Mouse (Mus musculus): ENCODE measurements around the gene St6gal1. TPM values are rescaled to one million over a fixed set of nuclear protein-coding genes. Genes with fewer than 3 reads are reported as not detected.

St6gal1 gene
- polyA plus RNA-seq, 1 experiment from 2014 or later: 43.5 TPM

DNA sequence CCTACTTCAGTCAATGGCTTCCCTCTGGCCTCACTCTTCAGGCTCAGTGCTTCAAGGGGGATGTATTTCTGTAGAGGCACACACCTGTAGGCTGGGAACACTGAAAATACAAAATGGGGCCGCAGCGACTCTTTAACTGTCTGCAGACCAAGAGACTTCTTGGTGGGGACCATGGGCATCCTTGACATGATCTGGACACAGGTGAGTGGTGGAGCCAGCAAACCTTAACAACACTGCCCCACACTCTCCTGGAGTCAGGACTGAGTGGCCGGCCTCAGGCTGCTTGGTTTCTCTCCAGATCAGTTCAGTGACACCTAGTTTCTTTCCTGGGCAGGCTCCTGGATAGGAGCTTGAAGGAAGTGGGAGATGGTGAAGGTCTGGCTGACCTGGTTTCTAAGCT lies 74.4 kb downstream of the St6gal1 start:
- H3K4me1 ChIP-seq: peaks cover 3% of the 10 kb centered on the region; the same call in 1 of the 2 replicates
- no peaks in the 10 kb centered on the region for H3K27me3 ChIP-seq (replicated peaks)
- no peak overlapping the region for H3K4me3 ChIP-seq
- 98% methylated on average over 3 of the region's 3 CpGs for WGBS
- H3K27ac ChIP-seq: no peak overlapping the region
- no peaks in the 10 kb centered on the region for H3K36me3 ChIP-seq
- no peak for ATAC-seq (ENCODE audit: low FRiP score, low read depth)
- H3K9ac ChIP-seq: no peak overlapping the region
- no peak overlapping the region for H3K4me2 ChIP-seq (replicated peaks)
- H3K9me3 ChIP-seq: no peaks in the 10 kb centered on the region

DNA sequence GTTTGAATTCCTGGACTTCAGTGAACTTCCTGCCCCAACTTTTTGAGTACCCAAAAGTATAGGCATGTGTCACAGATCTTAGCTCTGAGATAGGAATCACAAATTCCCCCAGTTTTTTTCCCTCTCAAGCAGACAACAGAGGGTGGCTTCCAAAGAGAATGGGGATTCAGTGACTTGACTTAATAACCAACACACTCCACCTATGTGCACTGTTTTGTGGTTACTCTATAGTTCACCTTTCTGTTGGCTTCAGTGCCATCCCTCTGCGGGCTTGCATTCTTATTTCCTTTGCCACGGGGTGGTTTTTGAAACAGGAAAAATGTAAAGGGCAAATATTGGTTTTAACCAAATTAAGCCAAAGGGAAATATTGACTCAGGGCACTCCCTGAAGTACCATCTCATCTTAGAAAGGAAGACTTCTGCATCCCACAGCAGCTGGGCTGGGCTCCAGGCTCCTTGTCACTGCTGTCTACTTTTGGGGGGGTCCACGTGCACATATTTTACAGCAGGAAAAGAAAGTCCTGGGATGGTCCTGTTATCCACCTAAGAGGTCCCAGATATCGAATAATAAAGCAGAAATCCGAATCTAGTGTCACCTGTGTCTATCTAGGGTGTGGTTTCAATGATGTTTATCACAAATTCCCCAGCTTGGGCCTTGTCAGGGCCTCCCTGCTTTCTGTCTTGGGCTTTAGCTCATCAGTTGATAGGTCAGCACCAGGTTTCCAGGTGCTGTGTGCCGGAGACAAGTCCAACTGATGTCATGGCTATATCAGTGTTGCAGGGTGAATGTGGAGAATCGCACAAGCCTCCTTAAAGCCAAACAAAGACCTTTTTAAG lies 75.6 kb downstream of the St6gal1 start:
- H3K4me3 ChIP-seq: no peak overlapping the region
- no peak overlapping the region for H3K4me2 ChIP-seq (replicated peaks)
- H3K4me1 ChIP-seq: peaks cover 3% of the 10 kb centered on the region; the same call in 1 of the 2 replicates
- WGBS: 87% methylated on average over 7 of the region's 7 CpGs
- H3K27ac ChIP-seq: no peak overlapping the region
- no peaks in the 10 kb centered on the region for H3K27me3 ChIP-seq (replicated peaks)
- H3K9me3 ChIP-seq: no peaks in the 10 kb centered on the region
- H3K9ac ChIP-seq: no peak overlapping the region
- ATAC-seq (ENCODE audit: low FRiP score, low read depth): no peak
- no peaks in the 10 kb centered on the region for H3K36me3 ChIP-seq

DNA sequence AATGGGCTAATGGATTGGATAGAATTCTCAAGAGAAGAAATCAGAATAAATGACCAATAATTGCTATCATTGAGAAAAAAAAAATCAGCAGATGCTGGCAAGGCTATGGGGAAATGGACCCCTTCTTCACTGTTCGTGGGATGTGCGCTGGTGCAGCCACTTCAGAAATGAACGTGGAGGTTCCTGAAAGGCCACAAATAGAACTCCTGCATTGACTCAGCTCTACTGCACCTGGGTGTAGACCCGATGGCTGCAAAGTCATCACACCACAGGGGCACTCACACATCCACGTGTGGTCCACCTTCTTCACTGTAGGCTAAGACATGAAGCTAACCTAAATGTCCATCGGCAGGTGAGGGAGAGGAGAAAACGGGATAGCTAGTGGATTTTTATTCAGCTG lies 77.2 kb downstream of the St6gal1 start:
- Histone ChIP-seq H3K27ac (no peak overlapping the region), H3K4me2 (replicated peaks) (no peak overlapping the region), H3K27me3 (replicated peaks) (no peaks in the 10 kb centered on the region), H3K4me3 (no peak overlapping the region), H3K4me1 (peaks cover 10% of the 10 kb centered on the region; the same call in 1 of the 2 replicates), H3K36me3 (no peaks in the 10 kb centered on the region), H3K9ac (no peak overlapping the region), H3K9me3 (no peaks in the 10 kb centered on the region)
- 88% methylated on average over 7 of the region's 7 CpGs for WGBS
- no peak for ATAC-seq (ENCODE audit: low FRiP score, low read depth)

DNA sequence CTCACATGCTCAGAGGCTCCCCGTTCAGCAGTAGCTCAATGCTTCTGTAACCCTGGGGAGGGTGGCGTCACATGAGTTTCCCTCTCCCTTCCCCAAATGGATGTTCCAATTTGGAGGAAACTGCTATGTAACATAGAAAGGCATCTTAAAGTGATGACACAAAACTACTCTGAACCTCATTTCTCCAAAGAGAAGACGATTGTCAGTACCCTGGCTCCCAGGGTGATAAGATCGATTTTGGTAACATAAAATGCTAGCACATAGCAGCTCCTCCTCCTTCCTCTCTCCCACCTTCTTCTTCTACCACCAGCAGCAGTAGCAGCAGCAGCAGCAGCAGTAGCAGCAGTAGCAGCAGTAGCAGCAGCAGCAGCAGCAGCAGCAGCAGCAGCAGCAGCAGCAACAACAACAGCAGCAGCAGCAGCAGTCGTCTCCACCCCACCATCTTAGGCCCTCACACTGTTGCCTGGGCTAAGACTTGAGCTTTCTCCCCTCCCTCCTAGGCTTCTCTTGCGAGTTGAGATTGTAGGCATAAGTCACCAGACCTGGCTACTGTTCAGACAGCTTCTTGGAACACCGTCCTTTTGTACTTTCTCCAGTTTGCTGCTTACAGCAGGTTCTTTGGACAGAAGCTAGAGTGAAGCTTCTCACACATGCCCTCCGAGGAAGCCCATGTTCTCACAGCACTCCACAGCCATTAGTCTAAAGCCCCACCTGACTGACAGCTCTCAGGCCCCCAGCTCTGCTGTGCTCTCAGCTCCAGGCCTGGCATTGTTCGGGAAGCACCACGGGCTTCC lies 81.5 kb downstream of the St6gal1 start:
- H3K9me3 ChIP-seq: no peaks in the 10 kb centered on the region
- ATAC-seq (ENCODE audit: low FRiP score, low read depth): no peak
- 69% methylated on average over 10 of the region's 10 CpGs for WGBS
- H3K4me3 ChIP-seq: no peak overlapping the region
- no peaks in the 10 kb centered on the region for H3K27me3 ChIP-seq (replicated peaks)
- no peak overlapping the region for H3K4me2 ChIP-seq (replicated peaks)
- H3K36me3 ChIP-seq: no peaks in the 10 kb centered on the region
- no peak overlapping the region for H3K27ac ChIP-seq
- H3K9ac ChIP-seq: no peak overlapping the region
- H3K4me1 ChIP-seq: peaks cover 21% of the 10 kb centered on the region

DNA sequence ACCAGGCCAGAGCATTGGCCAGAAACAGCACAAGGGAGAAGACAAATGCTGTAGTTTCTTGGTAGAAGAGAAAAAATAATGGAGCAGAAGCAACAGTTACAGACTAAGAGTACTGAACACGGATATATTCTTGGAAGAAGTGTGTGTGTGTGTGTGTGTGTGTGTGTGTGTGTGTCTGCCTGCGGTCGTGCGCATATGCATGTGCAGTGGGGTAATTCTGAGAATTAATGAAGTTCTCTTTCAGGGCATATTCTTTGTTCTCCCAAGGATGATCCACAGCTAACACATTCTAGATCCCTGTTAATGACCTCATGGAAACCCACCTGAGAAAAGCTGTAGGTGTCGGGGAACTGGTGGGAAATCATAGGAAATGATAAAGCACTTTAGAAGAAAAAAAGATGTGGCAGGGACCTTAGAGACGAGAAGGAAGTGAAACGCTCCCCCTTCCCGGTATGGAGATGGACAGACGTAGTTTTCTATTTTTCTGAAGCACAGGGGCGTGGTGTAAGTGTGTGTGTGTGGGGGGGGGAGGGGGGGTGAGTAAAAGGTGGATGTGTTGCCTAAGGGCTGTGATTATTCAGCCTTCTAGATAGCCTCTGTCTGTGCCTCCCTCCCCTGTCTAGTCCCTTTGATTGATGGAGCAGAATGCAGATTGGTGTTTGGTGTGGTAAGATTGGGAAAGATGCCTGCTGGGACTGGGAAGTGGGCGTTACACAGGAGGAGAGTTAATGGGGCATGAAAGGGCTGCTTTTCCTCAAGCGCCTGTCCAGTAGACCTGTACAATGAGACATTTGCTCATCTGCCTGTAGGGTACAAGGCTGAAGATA lies 82.8 kb downstream of the St6gal1 start:
- 37% methylated on average over 12 of the region's 12 CpGs for WGBS
- H3K4me1 ChIP-seq: peaks cover 21% of the 10 kb centered on the region
- no peaks in the 10 kb centered on the region for H3K27me3 ChIP-seq (replicated peaks)
- no peak overlapping the region for H3K4me2 ChIP-seq (replicated peaks)
- no peak overlapping the region for H3K27ac ChIP-seq
- no peaks in the 10 kb centered on the region for H3K9me3 ChIP-seq
- H3K9ac ChIP-seq: no peak overlapping the region
- H3K36me3 ChIP-seq: no peaks in the 10 kb centered on the region
- peak; percentile 83 for ATAC-seq (ENCODE audit: low FRiP score, low read depth)
- H3K4me3 ChIP-seq: no peak overlapping the region

DNA sequence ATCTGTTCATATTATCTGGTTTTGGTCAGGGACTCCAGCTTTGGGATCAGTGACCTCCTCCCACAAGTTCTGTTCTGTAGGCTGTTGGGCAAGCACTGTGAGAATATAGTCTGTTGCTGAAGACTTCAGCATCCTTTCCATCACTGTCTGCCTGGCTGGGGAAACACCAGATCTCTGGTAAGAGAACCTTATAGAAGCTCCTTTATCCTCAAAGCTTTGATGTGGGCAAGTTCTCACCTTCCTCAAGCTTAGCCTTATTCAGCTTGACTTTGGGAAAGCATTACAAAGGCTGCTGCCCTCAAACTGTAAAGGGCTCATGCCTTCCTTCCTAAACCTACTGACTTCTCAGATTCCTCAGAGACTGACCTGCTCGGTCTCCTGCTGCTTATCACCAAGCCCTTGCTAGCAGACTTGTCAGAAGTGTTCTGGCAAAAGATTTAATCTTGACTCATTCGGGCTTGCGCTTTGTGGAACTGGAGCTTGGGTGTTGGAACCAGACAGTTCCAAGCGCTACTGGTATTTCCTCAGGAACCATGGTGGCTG lies 83.5 kb downstream of the St6gal1 start:
- ATAC-seq (ENCODE audit: low FRiP score, low read depth): no peak
- H3K9me3 ChIP-seq: no peaks in the 10 kb centered on the region
- H3K9ac ChIP-seq: no peak overlapping the region
- H3K4me3 ChIP-seq: no peak overlapping the region
- 70% methylated on average over 4 of the region's 4 CpGs for WGBS
- H3K27ac ChIP-seq: no peak overlapping the region
- H3K27me3 ChIP-seq (replicated peaks): no peaks in the 10 kb centered on the region
- no peaks in the 10 kb centered on the region for H3K36me3 ChIP-seq
- no peak overlapping the region for H3K4me2 ChIP-seq (replicated peaks)
- peaks cover 21% of the 10 kb centered on the region for H3K4me1 ChIP-seq

DNA sequence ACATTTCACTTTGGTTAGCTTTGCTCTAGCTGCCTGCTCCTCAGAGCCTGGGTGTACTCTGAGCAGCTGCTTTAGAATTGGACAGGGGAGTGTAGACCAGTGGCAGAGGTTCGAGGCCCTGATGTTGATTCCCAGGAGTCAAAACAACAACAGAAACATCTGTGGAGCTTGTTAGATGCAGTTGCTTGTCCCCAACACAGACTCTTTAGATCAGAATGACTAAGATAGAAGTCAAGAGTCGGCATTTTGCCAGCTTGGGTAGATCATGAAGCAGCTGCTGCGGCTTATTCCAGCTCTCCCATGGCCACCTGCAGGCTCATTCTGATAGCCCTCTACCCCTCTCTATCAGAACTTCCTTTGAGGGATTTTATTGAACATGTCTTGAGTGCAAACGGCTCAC lies 84.5 kb downstream of the St6gal1 start:
- H3K27me3 ChIP-seq (replicated peaks): no peaks in the 10 kb centered on the region
- 74% methylated on average over 4 of the region's 4 CpGs for WGBS
- ATAC-seq (ENCODE audit: low FRiP score, low read depth): no peak
- no peaks in the 10 kb centered on the region for H3K9me3 ChIP-seq
- no peaks in the 10 kb centered on the region for H3K36me3 ChIP-seq
- H3K9ac ChIP-seq: no peak overlapping the region
- no peak overlapping the region for H3K27ac ChIP-seq
- peaks cover 18% of the 10 kb centered on the region for H3K4me1 ChIP-seq
- H3K4me2 ChIP-seq (replicated peaks): no peak overlapping the region
- no peak overlapping the region for H3K4me3 ChIP-seq

DNA sequence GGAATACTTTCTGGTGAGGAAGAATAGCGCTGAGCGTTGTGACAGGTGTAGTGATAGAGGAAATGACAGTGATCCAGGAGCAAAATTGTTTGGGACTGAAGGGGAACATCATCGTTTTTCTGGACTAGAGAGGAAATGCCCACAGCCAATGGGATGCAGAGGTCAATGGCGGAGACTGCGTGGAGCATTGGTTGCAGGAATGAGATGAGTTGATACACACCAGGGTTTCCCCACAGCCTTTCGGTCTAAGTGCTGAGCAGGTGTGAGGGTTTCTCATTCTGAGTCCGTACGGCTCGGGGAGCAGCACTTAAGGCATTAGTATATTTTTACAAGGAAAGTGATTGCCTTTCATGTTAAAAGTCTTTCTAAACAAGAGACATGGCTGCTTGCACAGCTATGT lies 88.1 kb downstream of the St6gal1 start:
- Histone ChIP-seq H3K9ac (no peak overlapping the region), H3K9me3 (0 out of 2 replicates have a peak, but pooled peaks cover 4% of the 10 kb centered on the region), H3K4me1 (peaks cover 8% of the 10 kb centered on the region), H3K27me3 (replicated peaks) (no peaks in the 10 kb centered on the region), H3K36me3 (peaks cover 5% of the 10 kb centered on the region; the same call in 1 of the 2 replicates), H3K4me2 (replicated peaks) (no peak overlapping the region), H3K4me3 (no peak overlapping the region), H3K27ac (no peak overlapping the region)
- WGBS: 95% methylated on average over 9 of the region's 9 CpGs
- no peak for ATAC-seq (ENCODE audit: low FRiP score, low read depth)

DNA sequence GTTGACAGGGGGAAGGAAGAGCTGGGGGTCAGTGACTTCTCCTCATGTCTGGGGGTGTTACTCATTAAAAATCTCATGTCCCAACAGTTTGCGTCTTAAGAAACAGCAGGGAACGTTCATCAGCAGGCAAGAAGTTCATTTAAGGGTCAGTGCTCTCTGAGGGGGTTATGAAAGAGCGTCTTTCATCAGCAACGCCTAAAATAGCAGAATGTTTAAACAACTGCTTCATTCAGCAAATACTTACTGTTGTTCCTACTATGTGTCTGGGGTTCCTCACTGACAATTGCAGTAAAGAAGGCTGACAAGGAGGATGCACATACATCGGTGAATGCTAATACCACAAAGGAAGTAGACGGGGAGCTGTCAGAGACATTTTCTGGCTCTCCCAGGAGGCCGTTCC lies 90.2 kb downstream of the St6gal1 start:
- H3K4me2 ChIP-seq (replicated peaks): no peak overlapping the region
- no peak overlapping the region for H3K9ac ChIP-seq
- H3K27ac ChIP-seq: no peak overlapping the region
- no peaks in the 10 kb centered on the region for H3K4me1 ChIP-seq
- H3K27me3 ChIP-seq (replicated peaks): no peaks in the 10 kb centered on the region
- WGBS: 23% methylated on average over 7 of the region's 7 CpGs
- H3K9me3 ChIP-seq: 0 out of 2 replicates have a peak, but pooled peaks cover 4% of the 10 kb centered on the region
- ATAC-seq (ENCODE audit: low FRiP score, low read depth): no peak
- no peak overlapping the region for H3K4me3 ChIP-seq
- peaks cover 17% of the 10 kb centered on the region for H3K36me3 ChIP-seq

DNA sequence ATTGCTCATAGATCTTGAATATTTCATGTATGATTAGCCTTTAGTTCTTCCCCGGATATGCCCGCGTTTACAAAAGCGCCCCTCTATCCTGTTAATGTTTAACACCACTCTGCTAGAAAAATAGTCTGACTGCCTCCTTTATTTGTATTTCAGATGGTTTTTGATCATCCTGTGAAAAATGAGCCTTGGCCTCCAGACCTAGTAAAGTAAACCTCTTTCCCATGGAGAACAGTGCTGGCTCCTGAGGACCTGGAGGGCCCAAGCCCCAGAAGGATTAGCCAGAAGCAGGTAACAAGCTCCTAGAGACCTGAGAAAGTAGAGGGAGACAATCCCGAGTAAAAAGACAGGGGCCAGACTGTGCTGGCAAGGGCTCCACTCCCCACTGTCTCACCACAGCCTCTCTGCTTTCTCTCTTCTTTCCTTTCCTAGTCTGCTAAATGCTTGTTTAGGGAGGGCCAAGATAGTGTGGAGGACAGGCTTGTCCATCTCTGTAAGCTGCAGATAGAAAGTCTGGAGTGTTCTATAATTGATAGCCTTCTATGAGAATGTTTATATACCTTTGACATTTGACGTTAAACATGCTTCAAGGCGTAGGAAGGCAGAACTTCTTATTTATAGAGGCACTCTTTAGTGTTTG lies 93.0 kb downstream of the St6gal1 start:
- H3K4me3 ChIP-seq: no peak overlapping the region
- 80% methylated on average over 7 of the region's 7 CpGs for WGBS
- 0 out of 2 replicates have a peak, but pooled peaks cover 4% of the 10 kb centered on the region for H3K9me3 ChIP-seq
- H3K27ac ChIP-seq: no peak overlapping the region
- no peak for ATAC-seq (ENCODE audit: low FRiP score, low read depth)
- no peak overlapping the region for H3K9ac ChIP-seq
- no peak overlapping the region for H3K4me2 ChIP-seq (replicated peaks)
- H3K27me3 ChIP-seq (replicated peaks): no peaks in the 10 kb centered on the region
- no peaks in the 10 kb centered on the region for H3K4me1 ChIP-seq
- peaks cover 34% of the 10 kb centered on the region for H3K36me3 ChIP-seq

DNA sequence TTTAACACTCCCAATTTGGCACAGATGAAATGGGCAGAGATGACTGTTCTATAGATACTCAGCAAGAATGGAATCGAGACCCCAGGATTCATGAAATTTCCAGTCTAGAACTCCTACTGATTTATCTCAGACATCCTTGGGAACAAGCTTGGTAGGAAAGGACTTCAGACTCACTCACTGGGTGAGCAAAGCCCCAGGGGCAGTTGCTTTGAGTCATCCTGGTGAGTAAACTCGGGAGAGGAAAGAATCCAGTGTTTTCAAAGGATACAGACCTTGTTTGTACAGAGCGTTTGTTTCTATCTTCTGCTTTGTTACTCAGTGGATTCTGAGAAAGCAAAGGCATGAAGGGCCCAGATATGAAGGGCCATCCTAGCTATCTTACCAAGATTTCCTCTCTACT lies 95.5 kb downstream of the St6gal1 start:
- WGBS: 93% methylated on average over 3 of the region's 3 CpGs
- no peak overlapping the region for H3K9ac ChIP-seq
- H3K36me3 ChIP-seq: peaks cover 34% of the 10 kb centered on the region
- H3K4me1 ChIP-seq: no peaks in the 10 kb centered on the region
- no peak overlapping the region for H3K27ac ChIP-seq
- H3K4me2 ChIP-seq (replicated peaks): no peak overlapping the region
- 0 out of 2 replicates have a peak, but pooled peaks cover 4% of the 10 kb centered on the region for H3K9me3 ChIP-seq
- H3K4me3 ChIP-seq: no peak overlapping the region
- ATAC-seq (ENCODE audit: low FRiP score, low read depth): no peak
- H3K27me3 ChIP-seq (replicated peaks): no peaks in the 10 kb centered on the region

Data from neural tube, embryonic 12.5 days (tissue).